ENCODE assay signal across 19 mouse cellular contexts in the genomic region with DNA sequence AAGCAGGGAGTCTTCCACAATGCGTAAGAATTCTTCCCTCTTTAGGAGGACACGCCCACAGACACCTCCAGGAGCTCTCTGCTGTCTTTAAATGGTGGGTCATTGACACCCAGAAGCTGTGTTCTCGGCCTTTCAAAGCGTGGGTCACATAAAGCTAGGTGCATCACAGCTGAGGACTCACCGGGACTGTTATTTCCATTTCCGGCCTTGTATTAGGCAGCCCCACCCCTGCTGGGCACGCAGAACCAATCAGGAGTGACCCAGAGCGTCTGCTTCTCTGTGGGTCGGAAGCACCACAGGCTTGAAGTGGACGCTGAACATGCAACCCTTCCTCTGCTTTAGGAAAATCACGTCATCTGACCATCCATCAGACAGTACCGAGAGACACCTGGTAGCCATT.
DNase-seq lines count a peak whose midpoint lies in the region; ATAC-seq and TF ChIP-seq lines count a peak whose summit lies in the region.
"Had no signal": no experiment of that assay in that cellular context is flagged by ENCODE, and none has a peak within 500 bp of the region (broad histone marks: within the 10 kb centered on the region; RNA-seq: fewer than 3 reads in every experiment).

No protein-coding gene starts in this region.

- no peak overlapping the region for H3K4me3 ChIP-seq in kidney, embryonic 15.5 days (replicated peaks)
- H3K4me3 ChIP-seq in ES-E14 (ENCODE audit: insufficient read depth in 1 of 2, low read depth in 1 of 2, low read length in 2 of 2, poor library complexity in 1 of 2, severe bottlenecking in 1 of 2) = peak overlapping the region; percentile 5 to 47; a peak in 3 of 4 replicates
- H3K4me3 ChIP-seq in embryonic facial prominence, embryonic 12.5 days = no peak overlapping the region
- no peak overlapping the region for H3K4me3 ChIP-seq in limb, embryonic 14.5 days (replicated peaks; ENCODE audit: low read length)
- H3K4me3 ChIP-seq: hindbrain, embryonic 13.5 days; intestine, embryonic 15.5 days; liver, embryonic 12.5 days; lung, embryonic 15.5 days; midbrain, embryonic 15.5 days; stomach, embryonic 15.5 days had no signal

- peaks cover 18% of the 10 kb centered on the region for H3K36me3 ChIP-seq in kidney, embryonic 15.5 days
- H3K36me3 ChIP-seq in ES-E14 (ENCODE audit: control insufficient read depth, insufficient read depth, low read length, poor library complexity, severe bottlenecking) = no peaks in the 10 kb centered on the region; the same call in 1 of the 2 replicates
- no peaks in the 10 kb centered on the region for H3K36me3 ChIP-seq in embryonic facial prominence, embryonic 12.5 days
- no peaks in the 10 kb centered on the region for H3K36me3 ChIP-seq in limb, embryonic 14.5 days (ENCODE audit: control insufficient read depth, insufficient read depth, low read length)
- H3K36me3 ChIP-seq: hindbrain, embryonic 13.5 days; intestine, embryonic 15.5 days; liver, embryonic 12.5 days; lung, embryonic 15.5 days; midbrain, embryonic 15.5 days; stomach, embryonic 15.5 days had no signal

- in situ Hi-C loops in ES-E14 (cut with MboI; ENCODE audit: low sequenced_read_pairs in 2 of 2, unreplicated experiment in 2 of 2) = no loop called here

- H3K27me3 ChIP-seq in kidney, embryonic 15.5 days = no peaks in the 10 kb centered on the region
- H3K27me3 ChIP-seq in embryonic facial prominence, embryonic 12.5 days = 0 out of 2 replicates have a peak, but pooled peaks cover 4% of the 10 kb centered on the region
- no peaks in the 10 kb centered on the region for H3K27me3 ChIP-seq in limb, embryonic 14.5 days (ENCODE audit: control insufficient read depth, insufficient read depth, low read length)
- H3K27me3 ChIP-seq: hindbrain, embryonic 13.5 days; intestine, embryonic 15.5 days; liver, embryonic 12.5 days; lung, embryonic 15.5 days; midbrain, embryonic 15.5 days; stomach, embryonic 15.5 days had no signal

- H3K4me1 ChIP-seq in kidney, embryonic 15.5 days = peaks cover 36% of the 10 kb centered on the region
- peaks cover 27 to 36% of the 10 kb centered on the region in 2 experiments for H3K4me1 ChIP-seq in ES-E14 (ENCODE audit: control insufficient read depth in 2 of 2, insufficient read depth in 2 of 2, low read length in 2 of 2, poor library complexity in 1 of 2)
- H3K4me1 ChIP-seq in embryonic facial prominence, embryonic 12.5 days = peaks cover 49% of the 10 kb centered on the region
- peaks cover 18% of the 10 kb centered on the region for H3K4me1 ChIP-seq in limb, embryonic 14.5 days (ENCODE audit: control insufficient read depth, insufficient read depth, low read length)
- H3K4me1 ChIP-seq: liver, embryonic 12.5 days; midbrain, embryonic 15.5 days had no signal

- ATAC-seq in kidney, embryonic 15.5 days (replicated peaks; ENCODE audit: low FRiP score) = 0 out of 2 replicates have a peak, but pooled peaks have one; percentile 9
- ATAC-seq in embryonic facial prominence, embryonic 12.5 days (ENCODE audit: insufficient number of reproducible peaks, insufficient read depth, low FRiP score, low TSS enrichment) = no peak
- peak; percentile 38; the same call in 1 of the 2 replicates for ATAC-seq in limb, embryonic 14.5 days (ENCODE audit: low FRiP score, low read depth)
- ATAC-seq: activated CD4-positive, CD25-positive, alpha-beta regulatory T cell, adult 4 months; intestine, embryonic 15.5 days; liver, embryonic 12.5 days; midbrain, embryonic 15.5 days had no signal

- H3K9me3 ChIP-seq in kidney, embryonic 15.5 days (replicated peaks) = no peaks in the 10 kb centered on the region
- no peaks in the 10 kb centered on the region for H3K9me3 ChIP-seq in ES-E14 (ENCODE audit: control insufficient read depth, insufficient read depth, low read depth, low read length)
- no peaks in the 10 kb centered on the region for H3K9me3 ChIP-seq in embryonic facial prominence, embryonic 12.5 days
- no peaks in the 10 kb centered on the region for H3K9me3 ChIP-seq in limb, embryonic 14.5 days (ENCODE audit: control insufficient read depth, low read length)
- H3K9me3 ChIP-seq: hindbrain, embryonic 13.5 days; intestine, embryonic 15.5 days; liver, embryonic 12.5 days; lung, embryonic 15.5 days; midbrain, embryonic 15.5 days; stomach, embryonic 15.5 days had no signal

- TF ChIP-seq POLR2A in limb, embryonic 14.5 days (IDR thresholded peaks at IDR 0.05; ENCODE audit: borderline replicate concordance, extremely low read depth, insufficient read depth, insufficient read length) = no peak

- DNase-seq in kidney, adult 18-20 months = no peak
- no peak for DNase-seq in ES-E14 (ENCODE audit: low read depth, low spot score)
- DNase-seq in limb, embryonic 14.5 days (ENCODE audit: low spot score) = no peak
- DNase-seq in Muller cell, postnatal 12 days (ENCODE audit: inconsistent ontology term) = no peak
- DNase-seq in ovary, postnatal 10 days (ENCODE audit: low spot score) = no peak
- DNase-seq: adrenal gland, postnatal 25 days; cerebellum, adult 8-10 months; gastrocnemius, postnatal 10 days; heart, postnatal 14 days; kidney, postnatal 4 days had no signal

- no peak overlapping the region for H3K27ac ChIP-seq in kidney, embryonic 15.5 days
- peak overlapping the region; percentile 70; the same call in 1 of the 2 replicates for H3K27ac ChIP-seq in ES-E14 (ENCODE audit: insufficient read depth, low read depth, low read length, poor library complexity, severe bottlenecking)
- H3K27ac ChIP-seq in embryonic facial prominence, embryonic 12.5 days = peak overlapping the region; percentile 23; the same call in 1 of the 2 replicates
- no peak overlapping the region for H3K27ac ChIP-seq in limb, embryonic 14.5 days (replicated peaks; ENCODE audit: low read depth, low read length)
- H3K27ac ChIP-seq: hindbrain, embryonic 13.5 days; intestine, embryonic 15.5 days; liver, embryonic 12.5 days; lung, embryonic 15.5 days; midbrain, embryonic 15.5 days; stomach, embryonic 15.5 days had no signal

- H3K4me2 ChIP-seq in kidney, embryonic 15.5 days = peak overlapping the region; percentile 40
- H3K4me2 ChIP-seq in embryonic facial prominence, embryonic 12.5 days (replicated peaks) = peak overlapping the region; percentile 26; the same call in 1 of the 2 replicates
- H3K4me2 ChIP-seq in limb, embryonic 14.5 days (replicated peaks; ENCODE audit: low read depth, low read length, severe bottlenecking) = no peak overlapping the region
- H3K4me2 ChIP-seq: hindbrain, embryonic 13.5 days; intestine, embryonic 15.5 days; liver, embryonic 12.5 days; lung, embryonic 15.5 days; midbrain, embryonic 15.5 days; stomach, embryonic 15.5 days had no signal

- 53% methylated on average over 12 of the region's 12 CpGs for WGBS in kidney, embryonic 15.5 days
- 42% methylated on average over 12 of the region's 12 CpGs for WGBS in embryonic facial prominence, embryonic 12.5 days
- WGBS in limb, embryonic 14.5 days = 31% methylated on average over 12 of the region's 12 CpGs

- no peak overlapping the region for H3K9ac ChIP-seq in kidney, embryonic 15.5 days
- no peak overlapping the region for H3K9ac ChIP-seq in ES-E14 (ENCODE audit: insufficient read depth, low read depth, low read length, poor library complexity, severe bottlenecking)
- H3K9ac ChIP-seq in embryonic facial prominence, embryonic 12.5 days = no peak overlapping the region
- no peak overlapping the region for H3K9ac ChIP-seq in limb, embryonic 14.5 days (ENCODE audit: low read depth, low read length, severe bottlenecking)
- H3K9ac ChIP-seq: hindbrain, embryonic 13.5 days; intestine, embryonic 15.5 days; liver, embryonic 12.5 days; lung, embryonic 15.5 days; midbrain, embryonic 15.5 days; stomach, embryonic 15.5 days had no signal

TF ChIP-seq in ES-E14, 5 proteins besides CTCF, POLR2A, EP300 and RAD21:
- TF ChIP-seq MAFK (IDR thresholded peaks at IDR 0.05; ENCODE audit: insufficient read depth, low read depth, low read length) (no peak), HCFC1 (IDR thresholded peaks at IDR 0.05; ENCODE audit: borderline replicate concordance, insufficient read depth, low read length) (no peak), CHD2 (IDR thresholded peaks at IDR 0.05; ENCODE audit: low read depth, low read length) (no peak), ZNF384 (IDR thresholded peaks at IDR 0.05; ENCODE audit: low read depth, low read length) (no peak), ZC3H11A (IDR thresholded peaks at IDR 0.05; ENCODE audit: borderline replicate concordance, low read depth, low read length) (no peak)

Comparison
In these comparisons a context has a peak if more than half of its experiments do, and no peak if none do; other contexts are left out.
1. H3K27ac ChIP-seq: peak in ES-E14 (single experiment) and embryonic facial prominence, embryonic 12.5 days (single experiment); none in kidney, embryonic 15.5 days (single experiment) and limb, embryonic 14.5 days (single experiment).
2. H3K4me3 ChIP-seq: peak in ES-E14 (2 of 2); none in kidney, embryonic 15.5 days (single experiment), embryonic facial prominence, embryonic 12.5 days (single experiment) and limb, embryonic 14.5 days (single experiment).